Mouse (Mus musculus) embryonic fibroblast, embryonic 13.5 days (primary cell): Measurements from ENCODE around the gene Crtc3.

ENCODE experiments used
- CTCF ChIP-seq: IDR thresholded peaks from 2 replicates; pipeline ENCODE4 v1.5.1; 2011; ENCODE audit warnings: mild to moderate bottlenecking, control low read depth, low read length, moderate library complexity, borderline replicate concordance; ENCODE audit not compliant: insufficient read depth
- POLR2A ChIP-seq: IDR thresholded peaks from 2 replicates; pipeline ENCODE4 v1.6.1; 2011; ENCODE audit warnings: low read depth, mild to moderate bottlenecking, control low read depth, low read length, moderate library complexity

DNA sequence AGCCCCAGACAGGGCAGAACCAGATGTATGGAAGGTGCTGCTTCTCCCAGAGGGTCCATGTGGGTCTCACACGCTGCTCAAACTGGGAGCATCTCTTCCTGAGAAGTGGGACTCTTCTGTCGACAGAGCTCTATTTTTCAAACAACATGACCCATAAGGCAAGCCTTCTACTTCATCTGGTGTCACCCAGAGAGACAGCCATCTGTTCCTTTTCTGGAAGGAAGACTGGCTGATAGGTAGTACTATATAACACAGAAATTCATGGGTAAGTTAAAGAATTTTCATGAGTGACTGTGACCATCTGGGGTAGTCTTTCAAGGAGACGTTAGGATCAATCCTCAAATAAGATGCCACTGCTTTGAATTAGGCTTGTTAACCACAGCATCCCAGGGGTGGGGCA, 115.6 kb downstream of the Crtc3 start:
- TF ChIP-seq CTCF (no peak), POLR2A (no peak)
